Comparison of ENCODE assay signal across 8 mouse cellular contexts in the genomic region with DNA sequence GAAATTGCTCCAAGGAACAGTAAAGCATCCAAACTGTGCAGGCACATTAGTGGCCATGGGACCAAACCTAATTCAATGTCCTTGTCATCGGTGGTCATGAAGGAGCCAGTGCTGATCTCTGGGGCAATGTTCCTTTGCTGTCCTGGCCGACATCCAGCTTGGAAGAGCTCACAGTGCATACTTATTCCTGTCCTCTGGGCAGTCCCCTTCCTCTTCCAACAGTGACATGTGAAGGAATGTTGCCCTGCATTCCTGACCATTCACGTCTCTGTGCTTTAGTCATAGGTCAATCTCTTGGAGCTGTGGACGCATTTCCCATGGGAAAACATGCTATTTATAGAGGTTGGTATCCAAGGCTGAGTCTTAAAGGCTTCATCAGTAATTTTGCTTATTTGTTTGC. TPM values are rescaled to one million over a fixed set of nuclear protein-coding genes. Genes with fewer than 3 reads are reported as not detected.
A peak's percentile ranks its signal among the peaks of the same experiment; 100 is the strongest.
DNase-seq lines count a peak whose midpoint lies in the region; ATAC-seq and TF ChIP-seq lines count a peak whose summit lies in the region.

No protein-coding gene starts in this region.

- H3K4me3 ChIP-seq in liver, postnatal 0 days (ENCODE audit: low read depth, low read length): no peak overlapping the region
- no peak overlapping the region for H3K4me3 ChIP-seq in liver, embryonic 11.5 days (ENCODE audit: low read depth, low read length)
- H3K4me3 ChIP-seq in intestine, postnatal 0 days (ENCODE audit: low read depth, low read length): no peak overlapping the region

- 47% methylated on average over 4 of the region's 4 CpGs for WGBS in liver, postnatal 0 days (ENCODE audit: insufficient replicate concordance)
- WGBS in liver, embryonic 11.5 days: 44% methylated on average over 4 of the region's 4 CpGs
- 55% methylated on average over 4 of the region's 4 CpGs for WGBS in intestine, postnatal 0 days

- H3K36me3 ChIP-seq in liver, postnatal 0 days (replicated peaks; ENCODE audit: insufficient read depth, low read length): no peaks in the 10 kb centered on the region
- no peaks in the 10 kb centered on the region for H3K36me3 ChIP-seq in liver, embryonic 11.5 days (ENCODE audit: control insufficient read depth, insufficient read depth, low read length)
- no peaks in the 10 kb centered on the region for H3K36me3 ChIP-seq in intestine, postnatal 0 days (ENCODE audit: control insufficient read depth, insufficient read depth)

- 0 out of 2 replicates have a peak overlapping the region, but pooled peaks have one; percentile 16 for H3K27ac ChIP-seq in liver, postnatal 0 days (ENCODE audit: low read depth)
- H3K27ac ChIP-seq in liver, embryonic 11.5 days (ENCODE audit: low read depth, low read length): no peak overlapping the region
- no peak overlapping the region for H3K27ac ChIP-seq in intestine, postnatal 0 days (ENCODE audit: low read depth, low read length)

- no peak for TF ChIP-seq EP300 in liver, postnatal 0 days (IDR thresholded peaks at IDR 0.05; ENCODE audit: low read depth)

- H3K4me1 ChIP-seq in liver, postnatal 0 days (ENCODE audit: insufficient read depth): peaks cover 15% of the 10 kb centered on the region
- no peaks in the 10 kb centered on the region for H3K4me1 ChIP-seq in liver, embryonic 11.5 days (replicated peaks; ENCODE audit: control insufficient read depth, insufficient read depth, low read length)
- no peaks in the 10 kb centered on the region for H3K4me1 ChIP-seq in intestine, postnatal 0 days (replicated peaks; ENCODE audit: control insufficient read depth, insufficient read depth, low read length)

- H3K4me2 ChIP-seq in liver, postnatal 0 days (ENCODE audit: low read depth, low read length): no peak overlapping the region
- no peak overlapping the region for H3K4me2 ChIP-seq in liver, embryonic 11.5 days
- no peak overlapping the region for H3K4me2 ChIP-seq in intestine, postnatal 0 days (replicated peaks; ENCODE audit: low read depth)

- H3K9ac ChIP-seq in liver, postnatal 0 days (replicated peaks): no peak overlapping the region
- H3K9ac ChIP-seq in liver, embryonic 11.5 days (ENCODE audit: low read depth, low read length): no peak overlapping the region
- H3K9ac ChIP-seq in intestine, postnatal 0 days (ENCODE audit: low read depth, low read length): no peak overlapping the region

- TF ChIP-seq CTCF in liver, postnatal 0 days (IDR thresholded peaks at IDR 0.05; ENCODE audit: low read depth): no peak
- TF ChIP-seq CTCF in intestine, postnatal 0 days (IDR thresholded peaks at IDR 0.05; ENCODE audit: low read depth): no peak

- intact Hi-C loops in gastrocnemius, postnatal 14 days (cut with DNase I; ENCODE audit: low total_unique reads): no loop called here

- peak; percentile 37 for DNase-seq in liver, postnatal 0 days
- no peak for DNase-seq in liver, embryonic 11.5 days (ENCODE audit: low spot score)
- DNase-seq in gastrocnemius, postnatal 14 days: peak; percentile 69
- peak; percentile 62 to 78 for DNase-seq in kidney, adult 8-10 months
- DNase-seq in skeletal muscle tissue, adult 2 months (ENCODE audit: low read depth, low spot score): peak; percentile 92
- DNase-seq in cerebellum, postnatal 36 days: no peak
- DNase-seq in cerebellum, adult 8-10 months: no peak

- no peaks in the 10 kb centered on the region for H3K27me3 ChIP-seq in liver, postnatal 0 days (ENCODE audit: insufficient read depth, low read length)
- no peaks in the 10 kb centered on the region for H3K27me3 ChIP-seq in liver, embryonic 11.5 days (replicated peaks; ENCODE audit: control insufficient read depth, insufficient read depth, low read length)
- no peaks in the 10 kb centered on the region for H3K27me3 ChIP-seq in intestine, postnatal 0 days (replicated peaks; ENCODE audit: control insufficient read depth, insufficient read depth, low read length)

- H3K9me3 ChIP-seq in liver, postnatal 0 days (ENCODE audit: low read length): no peaks in the 10 kb centered on the region
- no peaks in the 10 kb centered on the region for H3K9me3 ChIP-seq in liver, embryonic 11.5 days (ENCODE audit: control insufficient read depth, low read length)
- no peaks in the 10 kb centered on the region for H3K9me3 ChIP-seq in intestine, postnatal 0 days (ENCODE audit: control insufficient read depth)

- peak; percentile 62; the same call in 1 of the 2 replicates for ATAC-seq in liver, postnatal 0 days
- no peak for ATAC-seq in liver, embryonic 11.5 days (replicated peaks; ENCODE audit: low FRiP score)
- no peak for ATAC-seq in intestine, postnatal 0 days

RNA-seq across cellular contexts. Expression of a gene that starts 41.8 kb away (rescaled TPM):
- polyA plus RNA-seq in liver, postnatal 0 days (2015; fragmentation: Nextera tagmentation; extraction: Ambion mirVana): 90.7 and 94.5 TPM in 2 replicates
- 143 and 161 TPM in 2 replicates for polyA plus RNA-seq in liver, embryonic 11.5 days (2014; fragmentation: Nextera tagmentation; extraction: Ambion mirVana)
- total RNA-seq in gastrocnemius, postnatal 14 days (2021): 100 to 1,000 TPM; 324 to 326 TPM
- 192 and 194 TPM in 2 replicates for polyA plus RNA-seq in intestine, postnatal 0 days (2015; fragmentation: Nextera tagmentation; extraction: Ambion mirVana)

Comparison
In these comparisons a context has a peak if more than half of its experiments do, and no peak if none do; other contexts are left out.
1. DNase-seq: peak in liver, postnatal 0 days (single experiment), gastrocnemius, postnatal 14 days (single experiment), kidney, adult 8-10 months (2 of 2) and skeletal muscle tissue, adult 2 months (single experiment); none in liver, embryonic 11.5 days (single experiment), cerebellum, postnatal 36 days (0 of 2) and cerebellum, adult 8-10 months (single experiment).